Mouse (Mus musculus): ENCODE data around the gene Gm20388.

DNA sequence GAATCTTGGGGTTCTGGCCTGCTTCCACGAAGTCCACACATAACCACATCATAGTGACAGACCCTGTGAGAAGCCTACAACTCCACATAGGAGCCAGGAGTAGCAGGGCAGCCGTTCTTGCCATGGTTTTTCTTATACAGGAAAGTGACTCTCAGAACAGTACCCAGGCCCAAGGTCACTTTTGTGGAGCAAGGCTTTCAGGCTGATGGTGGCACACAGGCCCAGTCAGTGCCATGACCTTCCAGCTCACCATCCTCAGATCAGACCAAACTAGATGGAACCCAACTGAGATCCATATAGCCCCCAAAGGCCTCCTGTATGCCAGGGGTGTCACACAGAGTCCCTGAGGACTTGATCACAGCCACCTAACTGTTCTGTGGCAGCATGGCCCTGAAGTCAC lies 541.5 kb downstream of the Gm20388 start:
- TF ChIP-seq GATA1 (IDR thresholded peaks at IDR 0.05; ENCODE audit: low read length) (no peak), TAL1 (IDR thresholded peaks at IDR 0.05; ENCODE audit: low read length) (no peak)

Data from erythroblast, embryonic 14.5 days (primary cell).